Mouse (Mus musculus) neural tube, embryonic 15.5 days (tissue): ENCODE results near the gene Hmgb1. TPM values are rescaled to one million over a fixed set of nuclear protein-coding genes. Genes with fewer than 3 reads are reported as not detected.

Source experiments
- ATAC-seq: fragments of 200-750 bp; cut with Nextera tagmentation; 2 replicates; pipeline ENCODE4 v1.8.0; 2017; ENCODE audit warnings: mild to moderate bottlenecking, moderate TSS enrichment, moderate library complexity; ENCODE audit not compliant: low FRiP score
- H3K27ac ChIP-seq: fragments of 300-500 bp; sonication (generic); replicated peaks from 2 replicates; pipeline ENCODE4 v1.5.1; 2015; ENCODE audit warnings: mild to moderate bottlenecking, inconsistent platforms
- H3K27me3 ChIP-seq: fragments of 300-500 bp; sonication (generic); replicated peaks from 2 replicates; pipeline ENCODE4 v1.6.1; 2015; ENCODE audit warnings: inconsistent platforms
- H3K36me3 ChIP-seq: fragments of 300-500 bp; sonication (generic); 2 replicates; pipeline ENCODE4 v1.6.1; 2015; ENCODE audit warnings: inconsistent platforms
- H3K4me1 ChIP-seq: fragments of 300-500 bp; sonication (generic); 2 replicates; pipeline ENCODE4 v1.6.1; 2015; ENCODE audit warnings: inconsistent platforms
- H3K4me2 ChIP-seq: fragments of 300-500 bp; sonication (generic); 2 replicates; pipeline ENCODE4 v1.6.1; 2015; ENCODE audit warnings: inconsistent platforms, mild to moderate bottlenecking, moderate library complexity
- H3K4me3 ChIP-seq: fragments of 300-500 bp; sonication (generic); replicated peaks from 2 replicates; pipeline ENCODE4 v1.5.1; 2015; ENCODE audit warnings: mild to moderate bottlenecking, inconsistent platforms
- H3K9ac ChIP-seq: fragments of 300-500 bp; sonication (generic); replicated peaks from 2 replicates; pipeline ENCODE4 v1.6.1; 2015; ENCODE audit warnings: mild to moderate bottlenecking, inconsistent platforms
- H3K9me3 ChIP-seq: fragments of 300-500 bp; sonication (generic); replicated peaks from 2 replicates; pipeline ENCODE4 v1.6.1; 2016; ENCODE audit warnings: inconsistent platforms
- WGBS: fragments of 180-500 bp; shearing (Covaris S2); methylation state at CpG from one replicate; pipeline ENCODE4 v1.1.7; 2015; ENCODE audit warnings: mixed read lengths; 5-methylcytosine and 5-hydroxymethylcytosine counted together
- polyA plus RNA-seq: library from polyadenylated mRNA; unstranded; fragments of >200 nt; fragmentation: Nextera tagmentation; extraction: Ambion mirVana; gene quantifications from 2 replicates; pipeline ENCODE4 v1.2.1, GENCODE M21; 2015

Gene Hmgb1
- polyA plus RNA-seq, 1 experiment from 2014 or later: 674 TPM

DNA sequence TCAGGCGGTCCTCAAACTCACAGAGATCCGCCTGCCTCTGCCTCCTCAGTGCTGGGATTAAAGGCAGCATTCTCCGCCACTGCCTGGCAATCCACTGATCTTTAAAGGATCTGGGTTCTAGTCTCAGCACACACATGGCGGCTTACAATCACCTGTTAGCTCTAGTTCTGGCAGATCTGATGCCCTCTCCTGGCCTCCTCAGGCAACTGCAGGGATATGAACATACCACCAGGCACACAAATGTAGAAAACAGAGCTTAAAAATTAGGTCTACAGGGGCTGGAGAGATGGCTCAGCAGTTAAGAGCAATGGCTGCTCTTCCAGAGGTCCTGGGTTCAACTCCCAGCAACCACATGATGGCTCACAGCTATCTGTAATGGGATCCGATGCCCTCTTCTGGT, 112.7 kb downstream of the Hmgb1 start:
- no peaks in the 10 kb centered on the region for H3K27me3 ChIP-seq
- no peak overlapping the region for H3K27ac ChIP-seq
- H3K4me3 ChIP-seq: no peak overlapping the region
- H3K9ac ChIP-seq: no peak overlapping the region
- H3K4me1 ChIP-seq: no peaks in the 10 kb centered on the region
- H3K4me2 ChIP-seq: no peak overlapping the region
- H3K9me3 ChIP-seq: no peaks in the 10 kb centered on the region
- 97% methylated on average over 5 of the region's 5 CpGs for WGBS
- ATAC-seq: no peak
- no peaks in the 10 kb centered on the region for H3K36me3 ChIP-seq

- Histone ChIP-seq H3K27ac (no peak overlapping the region), H3K36me3 (no peaks in the 10 kb centered on the region), H3K9me3 (no peaks in the 10 kb centered on the region), H3K4me3 (no peak overlapping the region), H3K27me3 (no peaks in the 10 kb centered on the region), H3K9ac (no peak overlapping the region), H3K4me2 (no peak overlapping the region), H3K4me1 (no peaks in the 10 kb centered on the region)
- WGBS: 96% methylated on average over 10 of the region's 10 CpGs
- no peak for ATAC-seq
Observed at GRCm38 (mm10) chr5:149068745-149069144, 115.5 kb downstream of the Hmgb1 start.

DNA sequence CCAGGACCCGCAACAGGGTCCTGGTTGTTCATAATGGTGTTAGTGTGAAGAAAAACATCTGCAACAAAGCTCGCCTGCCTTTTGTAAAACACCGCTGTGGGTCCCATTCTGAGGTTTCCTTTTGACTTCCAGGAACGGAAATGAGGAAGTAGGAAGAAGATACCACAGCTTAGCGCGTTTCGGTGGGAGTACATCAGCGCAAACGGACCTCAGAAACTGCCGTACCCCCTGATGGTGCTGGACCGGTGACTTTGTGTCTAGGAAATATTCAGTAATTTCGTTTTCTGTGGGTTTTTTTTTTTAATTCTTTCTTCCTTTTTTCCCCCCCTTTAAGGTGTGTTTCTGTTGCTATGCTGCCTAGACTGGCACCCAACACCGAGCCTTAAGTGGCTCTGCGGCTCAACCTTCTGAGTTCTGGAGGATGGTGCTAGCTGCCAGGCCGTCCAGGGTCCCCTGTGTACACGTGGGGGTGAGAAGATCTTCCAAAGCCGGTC, 116.0 kb downstream of the Hmgb1 start:
- Histone ChIP-seq H3K9me3 (no peaks in the 10 kb centered on the region), H3K4me3 (no peak overlapping the region), H3K4me1 (no peaks in the 10 kb centered on the region), H3K27ac (no peak overlapping the region), H3K36me3 (no peaks in the 10 kb centered on the region), H3K9ac (no peak overlapping the region), H3K27me3 (no peaks in the 10 kb centered on the region), H3K4me2 (no peak overlapping the region)
- ATAC-seq: no peak
- WGBS: 87% methylated on average over 17 of the region's 17 CpGs

- WGBS: 79% methylated on average over 8 of the region's 8 CpGs
Observed at GRCm38 (mm10) chr5:149067501-149067961, 116.8 kb downstream of the Hmgb1 start.

GRCm38 (mm10) chr5:149062833-149063232, 121.5 kb downstream of the Hmgb1 start:
- no peaks in the 10 kb centered on the region for H3K9me3 ChIP-seq
- H3K4me2 ChIP-seq: no peak overlapping the region
- WGBS: 92% methylated on average over 1 of the region's 1 CpGs
- no peak overlapping the region for H3K4me3 ChIP-seq
- H3K27ac ChIP-seq: no peak overlapping the region
- H3K36me3 ChIP-seq: no peaks in the 10 kb centered on the region
- no peak overlapping the region for H3K9ac ChIP-seq
- no peak for ATAC-seq
- H3K27me3 ChIP-seq: no peaks in the 10 kb centered on the region
- no peaks in the 10 kb centered on the region for H3K4me1 ChIP-seq

More at GRCm38 (mm10) chr5:149067501-149067961, 116.8 kb downstream of the Hmgb1 start:
- Histone ChIP-seq H3K9me3 (no peaks in the 10 kb centered on the region), H3K9ac (no peak overlapping the region), H3K27me3 (no peaks in the 10 kb centered on the region), H3K27ac (no peak overlapping the region), H3K36me3 (no peaks in the 10 kb centered on the region), H3K4me2 (no peak overlapping the region), H3K4me1 (no peaks in the 10 kb centered on the region), H3K4me3 (no peak overlapping the region)
- ATAC-seq: no peak

- H3K4me3 ChIP-seq: peak overlapping the region; percentile 68
- peak overlapping the region; percentile 99 for H3K4me2 ChIP-seq
- H3K9ac ChIP-seq: peak overlapping the region; percentile 43
- H3K27me3 ChIP-seq: no peaks in the 10 kb centered on the region
- ATAC-seq: peak; percentile 15
- no peaks in the 10 kb centered on the region for H3K9me3 ChIP-seq
- H3K4me1 ChIP-seq: peaks cover 19% of the 10 kb centered on the region
- H3K36me3 ChIP-seq: peaks cover 3% of the 10 kb centered on the region; the same call in 1 of the 2 replicates
- 3% methylated on average over 32 of the region's 34 CpGs for WGBS
- peak overlapping the region; percentile 98; the same call in 1 of the 2 replicates for H3K27ac ChIP-seq
Observed at GRCm38 (mm10) chr5:149053352-149054168, 130.7 kb downstream of the Hmgb1 start.

DNA sequence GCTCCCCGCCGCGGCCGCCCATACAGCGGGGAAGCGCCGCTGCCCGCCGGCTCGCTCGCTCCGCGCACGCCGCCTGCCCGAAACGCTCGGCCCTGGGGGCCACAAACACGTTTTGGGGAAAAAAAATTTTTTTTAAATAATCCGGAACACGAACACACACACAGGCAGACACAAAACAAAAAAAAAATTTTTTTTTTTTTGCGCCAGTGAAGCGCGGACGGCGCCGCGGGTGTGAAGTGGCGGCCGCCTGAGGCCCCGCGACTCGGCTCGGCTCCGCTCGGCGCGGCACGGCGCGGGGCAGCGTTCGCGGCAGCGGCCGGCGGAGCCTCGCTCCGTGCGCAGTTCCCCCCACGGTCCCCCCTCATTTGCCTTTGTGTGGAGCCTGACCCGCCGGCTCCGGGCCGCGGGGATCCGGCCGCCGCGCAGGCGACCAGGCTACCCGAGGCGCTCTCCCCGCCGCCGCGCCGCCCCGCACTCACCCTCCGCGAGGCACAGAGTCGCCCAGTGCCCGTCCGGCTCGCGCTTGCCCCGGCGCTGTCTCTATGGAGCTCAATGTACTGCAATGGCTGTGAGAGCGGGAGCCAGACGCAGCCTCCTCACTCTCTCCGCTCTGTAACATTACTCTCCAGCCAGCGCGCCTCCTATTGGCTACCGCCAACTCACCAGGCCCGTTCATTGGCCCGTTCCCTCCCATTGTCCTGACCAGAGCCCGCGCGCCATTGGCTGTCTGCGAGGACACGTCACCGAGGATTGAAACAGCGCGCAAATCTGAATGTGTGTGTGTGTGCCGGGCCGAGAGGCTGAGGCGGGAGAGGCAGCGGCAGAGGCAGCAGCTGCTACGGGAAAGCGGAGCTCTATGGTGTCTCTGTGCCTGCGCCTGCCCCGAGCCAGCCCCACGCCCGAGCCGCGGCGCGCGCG, 131.6 kb downstream of the Hmgb1 start:
- peak; percentile 98 for ATAC-seq
- Histone ChIP-seq H3K4me1 (peaks cover 19% of the 10 kb centered on the region), H3K9me3 (no peaks in the 10 kb centered on the region), H3K36me3 (peaks cover 3% of the 10 kb centered on the region; the same call in 1 of the 2 replicates), H3K27me3 (no peaks in the 10 kb centered on the region), H3K4me2 (peak overlapping the region; percentile 99), H3K4me3 (peak overlapping the region; percentile 68), H3K27ac (peak overlapping the region; percentile 98), H3K9ac (peak overlapping the region; percentile 98)
- WGBS: under 1% methylated on average over 86 of the region's 110 CpGs

DNA sequence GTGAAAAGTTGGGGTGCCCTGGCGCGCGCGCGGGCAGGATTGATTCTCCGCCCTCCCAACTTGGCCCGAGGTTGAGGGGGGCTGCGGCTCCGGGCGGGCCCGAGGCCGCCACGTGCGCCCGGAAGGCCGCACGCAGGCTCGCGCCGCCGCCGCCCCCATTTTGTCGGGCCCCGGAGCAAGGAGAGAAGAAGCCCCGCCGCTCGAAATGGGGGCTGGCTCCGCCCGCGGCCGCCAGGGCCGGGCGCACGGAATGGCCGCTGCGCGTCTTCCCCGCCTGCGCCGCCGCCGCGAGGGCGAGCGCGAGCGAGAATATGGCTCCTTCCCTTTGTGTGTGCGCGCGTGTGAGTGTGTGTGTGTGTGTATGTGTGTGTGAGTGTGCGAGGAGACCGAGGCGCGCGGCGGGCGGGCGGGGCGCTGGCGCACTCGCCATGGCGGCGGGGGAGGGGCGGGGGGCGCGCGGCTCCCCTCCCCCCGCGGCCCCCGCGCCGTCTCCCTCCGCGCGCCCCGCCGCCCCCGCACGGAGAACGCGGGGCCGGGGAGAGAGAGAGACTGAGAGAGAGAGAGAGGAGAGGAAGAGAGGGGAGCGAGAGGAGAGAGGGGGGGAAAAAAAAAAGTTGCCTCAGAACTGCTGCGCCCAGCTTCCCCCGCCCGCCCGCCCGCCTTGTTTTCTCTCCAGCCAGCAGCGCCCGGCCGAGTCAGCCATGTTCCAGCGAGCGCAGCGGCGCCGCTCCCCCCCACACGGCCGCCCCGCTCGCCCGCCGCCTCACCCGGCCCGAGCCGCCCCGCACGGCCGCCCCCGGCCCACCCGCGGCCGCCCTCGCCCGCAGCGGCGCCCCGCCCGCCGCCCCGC, 132.5 kb downstream of the Hmgb1 start:
- WGBS: 0% methylated on average over 43 of the region's 120 CpGs

GRCm38 (mm10) chr5:149051194-149051570, 133.1 kb downstream of the Hmgb1 start:
- Histone ChIP-seq H3K4me1 (peaks cover 19% of the 10 kb centered on the region), H3K9me3 (no peaks in the 10 kb centered on the region), H3K27ac (peak overlapping the region; percentile 98), H3K4me3 (peak overlapping the region; percentile 68), H3K4me2 (peak overlapping the region; percentile 61), H3K27me3 (no peaks in the 10 kb centered on the region), H3K36me3 (peaks cover 10% of the 10 kb centered on the region), H3K9ac (peak overlapping the region; percentile 98)
- ATAC-seq: no peak
- WGBS: under 1% methylated on average over 27 of the region's 27 CpGs

More for the DNA sequence above, 132.5 kb downstream of the Hmgb1 start:
- peak overlapping the region; percentile 98 for H3K9ac ChIP-seq
- peaks cover 19% of the 10 kb centered on the region for H3K4me1 ChIP-seq
- peak overlapping the region; percentile 61 for H3K4me2 ChIP-seq
- peaks cover 5% of the 10 kb centered on the region; the same call in 1 of the 2 replicates for H3K36me3 ChIP-seq
- peak overlapping the region; percentile 68 for H3K4me3 ChIP-seq
- H3K27me3 ChIP-seq: no peaks in the 10 kb centered on the region
- H3K9me3 ChIP-seq: no peaks in the 10 kb centered on the region
- ATAC-seq: peak; percentile 58
- H3K27ac ChIP-seq: peak overlapping the region; percentile 98

GRCm38 (mm10) chr5:149050588-149051160, 133.6 kb downstream of the Hmgb1 start:
- H3K4me3 ChIP-seq: peak overlapping the region; percentile 68
- H3K27ac ChIP-seq: 0 out of 2 replicates have a peak overlapping the region, but pooled peaks have one; percentile 98
- 23% methylated on average over 10 of the region's 10 CpGs for WGBS
- H3K4me2 ChIP-seq: peak overlapping the region; percentile 61
- H3K9me3 ChIP-seq: no peaks in the 10 kb centered on the region
- peaks cover 19% of the 10 kb centered on the region for H3K4me1 ChIP-seq
- ATAC-seq: no peak
- H3K9ac ChIP-seq: peak overlapping the region; percentile 98
- peaks cover 15% of the 10 kb centered on the region for H3K36me3 ChIP-seq
- H3K27me3 ChIP-seq: no peaks in the 10 kb centered on the region
